Mouse (Mus musculus) forebrain, embryonic 10.5 days (tissue): Measurements from ENCODE around the gene Atp6v1g1. TPM values are rescaled to one million over a fixed set of nuclear protein-coding genes. Genes with fewer than 3 reads are reported as not detected.

Experiments
- DNase-seq: peaks from one replicate; pipeline ENCODE4 v3.0.0-alpha.2; 2017; ENCODE audit warnings: low spot score; ENCODE audit errors: extremely low spot score
- H3K27ac ChIP-seq: fragments of 300-500 bp; sonication (generic); 2 replicates; pipeline ENCODE4 v1.5.1; 2016; ENCODE audit warnings: mild to moderate bottlenecking
- H3K27me3 ChIP-seq: fragments of 300-500 bp; sonication (generic); 2 replicates; pipeline ENCODE4 v1.6.1; 2016; ENCODE audit warnings: mild to moderate bottlenecking; ENCODE audit not compliant: poor library complexity, severe bottlenecking
- H3K36me3 ChIP-seq: fragments of 300-500 bp; sonication (generic); replicated peaks from 2 replicates; pipeline ENCODE4 v1.6.1; 2016; ENCODE audit warnings: mild to moderate bottlenecking, moderate library complexity
- H3K4me1 ChIP-seq: fragments of 300-500 bp; sonication (generic); 2 replicates; pipeline ENCODE4 v1.6.1; 2016
- H3K4me3 ChIP-seq: fragments of 300-500 bp; sonication (generic); 2 replicates; pipeline ENCODE4 v1.5.1; 2016; ENCODE audit warnings: mild to moderate bottlenecking, moderate library complexity
- H3K9me3 ChIP-seq: fragments of 300-500 bp; sonication (generic); 2 replicates; pipeline ENCODE4 v1.6.1; 2016; ENCODE audit warnings: mild to moderate bottlenecking, moderate library complexity
- WGBS: fragments of 180-500 bp; shearing (Covaris S2); methylation state at CpG from one replicate; pipeline ENCODE4 v1.1.7; 2016; 5-methylcytosine and 5-hydroxymethylcytosine counted together
- polyA plus RNA-seq: library from polyadenylated mRNA; unstranded; fragments of >200 nt; fragmentation: Nextera tagmentation; extraction: Ambion mirVana; gene quantifications from 2 replicates; pipeline ENCODE4 v1.2.1, GENCODE M21; 2016

The Atp6v1g1 gene
- polyA plus RNA-seq, 1 experiment from 2014 or later, result 239 TPM

GRCm38 (mm10) chr4:63521813-63522419, 22.7 kb upstream of the Atp6v1g1 start:
- Histone ChIP-seq H3K27me3 (no peaks in the 10 kb centered on the region), H3K4me3 (no peak overlapping the region), H3K36me3 (no peaks in the 10 kb centered on the region), H3K9me3 (no peaks in the 10 kb centered on the region), H3K4me1 (0 out of 2 replicates have a peak, but pooled peaks cover 2% of the 10 kb centered on the region), H3K27ac (no peak overlapping the region)
- WGBS, result 88% methylated on average over 2 of the region's 2 CpGs
- no peak for DNase-seq

GRCm38 (mm10) chr4:63525514-63525913, 19.1 kb upstream of the Atp6v1g1 start:
- Histone ChIP-seq H3K4me1 (0 out of 2 replicates have a peak, but pooled peaks cover 2% of the 10 kb centered on the region), H3K36me3 (no peaks in the 10 kb centered on the region), H3K4me3 (no peak overlapping the region), H3K9me3 (no peaks in the 10 kb centered on the region), H3K27ac (no peak overlapping the region), H3K27me3 (no peaks in the 10 kb centered on the region)
- WGBS, result 84% methylated on average over 8 of the region's 8 CpGs
- DNase-seq, result no peak

- Histone ChIP-seq H3K36me3 (no peaks in the 10 kb centered on the region), H3K27me3 (no peaks in the 10 kb centered on the region), H3K4me3 (no peak overlapping the region), H3K27ac (no peak overlapping the region), H3K9me3 (no peaks in the 10 kb centered on the region), H3K4me1 (0 out of 2 replicates have a peak, but pooled peaks cover 2% of the 10 kb centered on the region)
- DNase-seq, result no peak
- WGBS, result 90% methylated on average over 6 of the region's 6 CpGs
Observed at GRCm38 (mm10) chr4:63528946-63529345, 15.6 kb upstream of the Atp6v1g1 start.

GRCm38 (mm10) chr4:63530409-63530808, 14.2 kb upstream of the Atp6v1g1 start:
- Histone ChIP-seq H3K27me3 (no peaks in the 10 kb centered on the region), H3K36me3 (no peaks in the 10 kb centered on the region), H3K4me1 (0 out of 2 replicates have a peak, but pooled peaks cover 2% of the 10 kb centered on the region), H3K27ac (no peak overlapping the region), H3K4me3 (no peak overlapping the region), H3K9me3 (no peaks in the 10 kb centered on the region)
- 89% methylated on average over 7 of the region's 7 CpGs for WGBS
- no peak for DNase-seq

- Histone ChIP-seq H3K27me3 (no peaks in the 10 kb centered on the region), H3K4me1 (peaks cover 10% of the 10 kb centered on the region; the same call in 1 of the 2 replicates), H3K36me3 (no peaks in the 10 kb centered on the region), H3K27ac (no peak overlapping the region), H3K4me3 (no peak overlapping the region), H3K9me3 (no peaks in the 10 kb centered on the region)
- DNase-seq, result no peak
- WGBS, result 88% methylated on average over 4 of the region's 4 CpGs
Observed at GRCm38 (mm10) chr4:63537602-63538001, 7.0 kb upstream of the Atp6v1g1 start.

GRCm38 (mm10) chr4:63542209-63542608, 2.4 kb upstream of the Atp6v1g1 start:
- DNase-seq, result no peak
- Histone ChIP-seq H3K27ac (no peak overlapping the region), H3K9me3 (no peaks in the 10 kb centered on the region), H3K27me3 (no peaks in the 10 kb centered on the region), H3K4me1 (peaks cover 36% of the 10 kb centered on the region), H3K4me3 (no peak overlapping the region), H3K36me3 (peaks cover 6% of the 10 kb centered on the region)
- WGBS, result 85% methylated on average over 2 of the region's 2 CpGs

- Histone ChIP-seq H3K9me3 (no peaks in the 10 kb centered on the region), H3K27ac (peak overlapping the region; percentile 95), H3K4me1 (peaks cover 39% of the 10 kb centered on the region), H3K27me3 (no peaks in the 10 kb centered on the region), H3K36me3 (peaks cover 18% of the 10 kb centered on the region), H3K4me3 (peak overlapping the region; percentile 94)
- WGBS, result 67% methylated on average over 10 of the region's 10 CpGs
- no peak for DNase-seq
Observed at GRCm38 (mm10) chr4:63543746-63544493, 652 bp upstream of the Atp6v1g1 start.

GRCm38 (mm10) chr4:63545231-63545958, 823 bp downstream of the Atp6v1g1 start:
- peaks cover 31% of the 10 kb centered on the region for H3K36me3 ChIP-seq
- H3K9me3 ChIP-seq, result no peaks in the 10 kb centered on the region
- peak overlapping the region; percentile 94 for H3K4me3 ChIP-seq
- no peak for DNase-seq
- peaks cover 31% of the 10 kb centered on the region for H3K4me1 ChIP-seq
- H3K27me3 ChIP-seq, result no peaks in the 10 kb centered on the region
- 22% methylated on average over 26 of the region's 26 CpGs for WGBS
- peak overlapping the region; percentile 95 for H3K27ac ChIP-seq

GRCm38 (mm10) chr4:63546441-63547055, 2.0 kb downstream of the Atp6v1g1 start:
- 89% methylated on average over 6 of the region's 6 CpGs for WGBS
- Histone ChIP-seq H3K4me3 (peak overlapping the region; percentile 94), H3K27ac (no peak overlapping the region)

GRCm38 (mm10) chr4:63547799-63548198, 3.2 kb downstream of the Atp6v1g1 start:
- no peak for DNase-seq
- 97% methylated on average over 1 of the region's 1 CpGs for WGBS
- Histone ChIP-seq H3K9me3 (no peaks in the 10 kb centered on the region), H3K4me3 (no peak overlapping the region), H3K4me1 (peaks cover 31% of the 10 kb centered on the region), H3K27me3 (no peaks in the 10 kb centered on the region), H3K27ac (no peak overlapping the region), H3K36me3 (peaks cover 54% of the 10 kb centered on the region)

More at GRCm38 (mm10) chr4:63546441-63547055, 2.0 kb downstream of the Atp6v1g1 start:
- H3K27me3 ChIP-seq, result no peaks in the 10 kb centered on the region
- peaks cover 31% of the 10 kb centered on the region for H3K4me1 ChIP-seq
- H3K36me3 ChIP-seq, result peaks cover 42% of the 10 kb centered on the region
- DNase-seq, result no peak
- H3K9me3 ChIP-seq, result no peaks in the 10 kb centered on the region

GRCm38 (mm10) chr4:63548491-63548890, 3.9 kb downstream of the Atp6v1g1 start:
- WGBS, result 87% methylated on average over 3 of the region's 3 CpGs
- Histone ChIP-seq H3K9me3 (no peaks in the 10 kb centered on the region), H3K4me1 (peaks cover 32% of the 10 kb centered on the region), H3K27me3 (no peaks in the 10 kb centered on the region), H3K4me3 (no peak overlapping the region), H3K27ac (no peak overlapping the region), H3K36me3 (peaks cover 60% of the 10 kb centered on the region)
- no peak for DNase-seq

- peaks cover 71% of the 10 kb centered on the region for H3K36me3 ChIP-seq
- WGBS, result 97% methylated on average over 3 of the region's 3 CpGs
Observed at GRCm38 (mm10) chr4:63550908-63551307, 6.3 kb downstream of the Atp6v1g1 start.

More at GRCm38 (mm10) chr4:63550908-63551307, 6.3 kb downstream of the Atp6v1g1 start:
- no peak overlapping the region for H3K27ac ChIP-seq
- peaks cover 3% of the 10 kb centered on the region; the same call in 1 of the 2 replicates for H3K27me3 ChIP-seq
- no peak for DNase-seq
- H3K4me3 ChIP-seq, result no peak overlapping the region
- no peaks in the 10 kb centered on the region for H3K9me3 ChIP-seq
- H3K4me1 ChIP-seq, result peaks cover 26% of the 10 kb centered on the region
